Mouse (Mus musculus): Measurements from ENCODE around the gene Arpc1a.

DNA sequence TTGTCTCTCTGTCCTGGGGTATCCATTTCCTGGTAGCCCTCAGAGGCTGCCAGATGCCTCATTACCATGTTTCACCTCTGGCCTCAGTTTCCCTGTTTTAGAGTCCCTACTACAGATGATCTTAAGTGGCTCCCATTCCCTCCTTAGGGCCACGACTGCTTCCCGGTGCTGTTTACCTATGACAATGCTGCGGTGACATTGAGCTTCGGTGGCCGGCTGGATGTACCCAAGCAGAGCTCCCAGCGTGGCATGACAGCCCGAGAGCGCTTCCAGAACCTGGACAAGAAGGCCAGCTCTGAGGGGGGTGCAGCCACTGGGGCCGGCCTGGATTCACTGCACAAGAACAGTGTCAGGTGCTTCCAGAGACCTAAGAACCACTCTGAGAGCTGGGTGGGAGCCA, 43.0 kb downstream of the Arpc1a start:
- no peak for TF ChIP-seq CTCF (IDR thresholded peaks at IDR 0.05 in 2 of 3, conservative IDR thresholded peaks at IDR 0.05 in 1 of 3; ENCODE audit: control insufficient read depth in 1 of 3, insufficient read depth in 1 of 3, low read depth in 2 of 3, low read length in 3 of 3, poor library complexity in 1 of 3, severe bottlenecking in 1 of 3)
- TF ChIP-seq ZKSCAN1 (IDR thresholded peaks at IDR 0.05; ENCODE audit: low read depth, low read length): no peak
- TF ChIP-seq USF1 (IDR thresholded peaks at IDR 0.05; ENCODE audit: low read depth, low read length): no peak
- no peak for TF ChIP-seq MAX (IDR thresholded peaks at IDR 0.05; ENCODE audit: low read length)
